Mouse (Mus musculus) kidney, postnatal 14 days (tissue): ENCODE measurements around the gene Mmp9.

Experiments used
- DNase-seq: peaks from one replicate; pipeline ENCODE4 v3.0.0; 2022; ENCODE audit warnings: mixed read lengths

Gene Mmp9

DNA sequence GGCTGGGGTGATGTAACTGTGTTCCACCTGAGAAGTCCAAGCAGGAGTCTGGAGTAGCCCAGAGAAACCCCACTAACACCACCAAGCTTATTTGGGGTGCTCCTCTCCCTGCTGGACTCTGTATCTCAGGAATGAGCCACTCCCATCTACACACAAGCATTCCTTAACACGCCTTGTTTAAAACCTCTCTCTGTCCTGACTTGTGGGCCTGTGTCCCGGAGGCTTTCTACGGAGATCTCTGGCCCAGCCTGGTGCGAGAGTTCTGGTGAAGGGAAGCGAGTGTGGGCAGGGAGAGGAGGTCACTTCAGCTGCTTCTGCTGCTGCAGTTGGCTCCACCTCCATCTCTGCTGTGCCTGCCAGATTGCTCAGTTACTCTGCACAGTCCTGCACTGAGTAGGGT, 15.6 kb downstream of the Mmp9 start:
- no peak for DNase-seq

DNA sequence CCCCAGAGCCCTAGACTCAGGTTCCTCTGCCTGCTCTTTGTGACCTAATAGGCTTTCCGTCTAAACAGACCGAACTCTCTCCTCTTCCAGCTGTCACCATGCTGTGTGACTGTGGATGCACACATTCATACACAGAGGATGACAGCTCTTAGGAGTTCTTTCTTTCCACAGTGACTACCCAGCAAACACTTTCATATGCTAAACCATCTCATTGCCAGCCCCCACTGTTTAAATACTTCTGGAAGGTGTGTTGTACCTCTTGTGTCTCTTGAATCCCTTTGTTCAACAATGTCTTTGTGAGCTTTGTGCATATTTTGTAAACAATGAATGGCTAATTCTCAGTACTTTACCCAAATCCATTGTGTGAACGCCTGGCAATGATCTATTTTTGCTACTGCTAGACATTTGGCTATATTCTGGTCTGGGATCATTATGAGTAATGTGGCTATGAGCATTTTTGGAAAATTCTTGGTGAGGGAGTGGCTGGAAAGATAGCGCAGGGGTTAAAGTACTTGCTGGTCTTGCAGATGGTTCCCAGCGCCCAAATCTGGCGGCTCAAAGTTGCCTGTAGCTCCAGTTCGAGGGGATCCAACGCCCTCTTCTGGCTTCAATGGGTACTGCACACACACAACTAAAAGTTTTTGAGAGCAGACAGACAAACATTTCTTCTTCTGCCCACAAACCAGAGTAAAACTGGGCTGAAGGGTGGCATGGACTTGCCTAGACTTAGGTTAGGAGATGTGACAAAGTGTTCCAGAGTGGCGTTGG, 17.2 kb downstream of the Mmp9 start:
- DNase-seq: no peak

DNA sequence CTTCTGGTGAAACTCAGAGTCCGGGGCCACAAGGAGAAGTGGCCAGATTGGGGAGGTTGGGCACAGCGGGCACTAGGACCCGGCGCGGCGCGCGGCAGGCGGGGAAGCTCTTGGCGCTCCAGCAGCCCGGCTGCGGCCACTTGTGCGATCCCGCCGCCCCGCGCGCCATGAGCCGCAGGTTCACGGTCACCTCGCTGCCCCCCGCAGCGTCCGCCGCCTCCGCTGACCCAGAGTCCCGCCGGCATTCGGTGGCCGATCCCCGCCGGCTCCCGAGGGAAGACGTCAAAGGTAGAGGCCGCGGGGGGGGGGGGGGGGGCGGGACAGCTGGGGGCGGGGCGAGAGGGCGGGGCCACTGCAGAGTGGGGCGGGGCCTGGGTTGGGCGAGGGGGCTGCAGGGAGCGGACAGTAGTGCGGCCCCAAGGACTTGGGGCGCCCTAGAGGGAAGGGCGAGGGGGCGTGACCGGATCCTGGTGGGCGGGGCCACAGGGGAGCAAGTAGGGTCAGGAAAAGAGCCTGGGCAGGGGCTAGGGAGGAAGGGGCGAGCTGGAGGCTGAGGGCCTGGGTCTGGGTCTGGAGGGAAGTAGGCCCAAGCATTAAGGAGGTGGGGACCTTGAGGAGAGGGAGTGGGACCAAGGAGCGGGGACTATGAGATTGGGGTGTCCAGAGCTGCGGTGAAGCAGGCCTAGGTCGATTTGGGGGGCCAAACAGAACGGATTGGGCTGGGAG, 20.3 kb downstream of the Mmp9 start, which contains the start of gene Slc12a5:
TSS of gene Slc12a5 (plus strand) at position 87 of the 726 bp plus-strand sequence.
- peak; percentile 66 for DNase-seq

GRCm38 (mm10) chr2:164961506-164962182, 21.1 kb downstream of the Mmp9 start:
- DNase-seq: peak; percentile 65

DNA sequence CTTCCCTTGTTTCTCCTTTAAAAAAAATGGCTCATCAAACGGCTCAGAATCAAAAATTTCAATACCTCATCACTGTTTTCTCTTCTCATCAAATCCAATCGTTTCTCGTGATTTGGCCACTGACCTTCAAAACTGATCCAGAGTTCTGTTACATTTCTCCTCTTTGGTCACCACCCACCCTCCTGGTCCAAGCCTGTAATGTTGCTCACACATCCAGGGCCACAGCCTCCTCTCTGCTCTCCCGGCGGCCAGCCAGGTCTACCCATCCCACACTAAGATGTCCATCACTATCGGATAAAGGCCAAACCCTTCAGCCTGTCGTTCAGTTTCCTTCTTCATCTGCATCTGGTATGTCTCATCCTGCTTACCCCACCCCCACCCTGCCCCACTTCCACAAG, 21.6 kb downstream of the Mmp9 start:
- no peak for DNase-seq

GRCm38 (mm10) chr2:164964242-164964894, 23.8 kb downstream of the Mmp9 start:
- no peak for DNase-seq

DNA sequence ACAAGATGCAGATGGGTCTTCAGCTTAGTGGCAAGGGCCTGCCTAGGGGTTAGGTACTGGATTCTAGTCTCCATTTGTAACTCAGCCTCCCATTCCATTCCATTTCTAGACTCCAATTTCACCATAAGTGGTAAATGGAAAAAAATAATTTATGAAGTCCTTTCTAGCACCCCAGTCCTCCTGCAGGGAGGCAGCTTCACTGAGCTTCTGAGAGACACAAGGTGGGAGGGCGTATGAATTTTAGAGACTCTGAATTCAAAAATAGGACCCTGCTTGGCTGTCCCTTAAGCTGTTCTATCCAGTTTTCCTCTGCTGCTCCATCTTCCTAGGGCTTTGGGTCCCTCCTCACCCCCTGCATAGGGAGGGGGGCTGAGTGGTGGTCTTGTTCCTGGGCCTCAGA, 24.4 kb downstream of the Mmp9 start:
- no peak for DNase-seq

DNA sequence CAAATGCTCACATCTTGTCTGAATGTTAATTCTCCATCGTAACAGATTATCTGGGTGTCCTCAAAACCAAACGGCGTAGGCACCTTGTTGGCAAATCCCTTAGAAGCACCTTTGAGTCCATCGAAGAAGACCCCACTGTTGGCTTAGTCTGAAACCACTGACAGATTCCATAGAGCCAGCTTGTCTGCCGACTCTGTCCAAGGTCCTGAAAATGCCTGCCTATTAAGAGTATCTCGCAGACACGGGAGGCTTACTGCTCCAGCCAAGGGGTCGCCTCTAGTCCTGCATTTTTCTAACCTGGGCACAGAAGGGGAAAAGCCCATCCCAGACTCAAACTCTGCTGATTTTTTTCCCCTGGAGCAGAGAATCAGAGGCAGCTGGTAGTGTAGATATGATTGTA, 25.8 kb downstream of the Mmp9 start:
- peak; percentile 41 for DNase-seq

DNA sequence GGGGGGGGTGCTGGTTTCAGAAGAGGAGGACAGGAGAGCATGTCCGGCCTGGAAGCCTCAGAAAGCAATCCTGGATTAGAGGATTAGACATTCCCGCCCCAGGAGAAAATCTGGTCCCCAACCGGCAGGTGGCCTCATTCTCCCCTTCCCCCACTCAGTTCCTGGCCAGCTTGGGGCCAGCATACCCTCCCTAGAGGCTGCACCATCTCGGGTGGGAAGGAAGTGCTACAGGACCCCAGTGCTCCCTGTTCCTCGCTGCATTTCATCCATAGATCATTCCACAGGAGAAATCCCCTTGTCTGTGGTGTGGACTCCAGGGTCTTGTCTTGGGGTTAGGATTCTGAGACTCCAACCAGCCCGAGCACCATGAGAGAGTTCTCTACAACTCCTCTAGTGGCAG, 26.6 kb downstream of the Mmp9 start:
- no peak for DNase-seq

DNA sequence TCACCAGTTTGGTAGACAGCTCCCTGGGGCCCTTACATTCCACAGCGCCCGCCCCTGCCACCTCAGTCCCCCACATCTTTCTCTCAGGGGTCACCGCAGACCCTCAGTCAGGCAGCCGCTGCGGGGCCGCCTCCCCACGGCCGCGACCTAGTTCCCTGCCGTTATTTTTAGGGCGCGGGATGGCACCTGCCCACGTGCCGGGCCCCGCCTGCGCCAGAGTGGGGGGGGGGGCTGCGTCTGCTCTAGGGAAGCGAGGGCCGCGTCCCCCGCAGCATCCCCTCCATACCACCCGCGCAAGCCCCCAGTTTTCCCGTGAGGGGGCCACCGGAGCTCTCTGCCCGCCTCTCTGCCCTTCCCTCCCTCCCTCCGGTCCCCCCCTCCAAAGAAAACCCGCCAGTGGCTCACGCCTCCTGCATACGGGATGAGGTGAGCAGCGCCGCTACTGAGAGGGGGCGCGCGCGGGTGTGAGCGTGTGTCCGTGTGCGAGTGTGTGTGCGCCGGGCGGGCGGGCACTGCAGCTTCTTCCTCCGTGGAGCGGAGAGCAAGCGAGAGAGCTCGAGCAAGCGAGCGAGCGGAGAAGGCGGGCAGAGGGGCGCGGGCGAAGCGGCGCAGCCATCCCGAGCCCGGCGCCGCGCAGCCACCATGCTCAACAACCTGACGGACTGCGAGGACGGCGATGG, 27.3 kb downstream of the Mmp9 start:
- DNase-seq: no peak

DNA sequence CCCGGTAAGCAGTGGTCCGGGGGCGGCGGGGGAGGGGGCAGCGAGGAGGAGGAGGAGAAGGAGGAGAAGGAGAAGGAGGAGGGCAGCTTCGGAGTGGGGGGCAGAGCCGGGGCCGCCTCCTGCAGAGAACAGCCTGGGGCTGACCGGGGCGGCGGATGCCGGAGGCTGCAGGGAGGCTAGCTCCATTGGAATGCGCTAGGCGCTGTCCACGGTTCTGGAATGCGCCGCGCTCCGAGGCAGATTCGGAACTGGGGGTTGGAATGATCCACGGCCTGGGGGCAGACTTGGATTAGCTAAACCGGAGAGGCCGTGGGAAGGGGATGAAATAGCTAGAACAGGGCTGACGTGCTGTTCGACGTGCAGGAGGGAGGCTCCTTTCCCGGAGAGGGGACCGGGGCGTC, 27.9 kb downstream of the Mmp9 start:
- peak; percentile 79 for DNase-seq

DNA sequence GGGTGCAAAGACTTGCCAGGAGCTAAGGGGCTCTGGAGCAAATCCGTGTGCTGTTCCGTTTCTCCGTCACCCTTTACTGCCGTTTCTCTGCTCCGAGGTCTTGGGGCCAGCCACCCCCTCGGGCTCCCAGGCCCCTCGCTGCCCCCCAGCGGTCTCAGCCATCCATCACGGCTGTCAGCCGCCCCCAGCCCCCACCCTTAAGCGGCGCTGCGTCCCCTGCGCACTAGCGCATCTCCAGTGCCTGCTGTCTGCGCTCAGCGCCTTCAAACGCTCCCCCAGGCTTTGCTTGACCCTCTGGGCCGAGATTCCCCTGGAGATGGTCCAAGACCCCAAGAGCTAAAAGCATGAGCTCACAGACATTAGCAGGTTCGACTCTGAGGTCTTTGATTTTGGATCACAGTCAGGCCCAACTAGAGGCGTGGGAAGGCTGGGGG, 28.8 kb downstream of the Mmp9 start:
- no peak for DNase-seq

- no peak for DNase-seq
Observed at GRCm38 (mm10) chr2:164970631-164971196, 30.1 kb downstream of the Mmp9 start.

DNA sequence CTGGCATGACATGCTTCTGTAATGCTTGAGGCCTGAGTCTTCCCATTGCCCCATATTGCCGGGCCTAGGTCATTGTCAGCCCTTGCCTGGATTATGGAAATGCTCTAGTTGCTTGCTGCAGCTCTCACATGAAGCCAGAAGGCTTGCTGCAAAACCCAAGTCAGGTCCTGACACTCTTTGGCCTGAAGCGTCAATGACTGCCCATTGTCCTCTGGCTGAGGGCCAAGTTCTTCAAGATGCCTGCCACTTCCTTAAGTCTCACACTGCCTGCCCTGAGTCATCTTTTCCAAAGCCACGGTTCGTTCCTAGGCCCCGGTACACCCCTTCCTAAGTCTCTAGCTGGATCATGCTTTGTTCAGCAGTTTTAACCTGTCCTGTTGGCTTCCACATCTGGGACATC, 32.1 kb downstream of the Mmp9 start:
- no peak for DNase-seq

- DNase-seq: no peak
Observed at GRCm38 (mm10) chr2:164975611-164976010, 35.0 kb downstream of the Mmp9 start.

- DNase-seq: peak; percentile 72
Observed at GRCm38 (mm10) chr2:164979749-164980148, 39.2 kb downstream of the Mmp9 start.

DNA sequence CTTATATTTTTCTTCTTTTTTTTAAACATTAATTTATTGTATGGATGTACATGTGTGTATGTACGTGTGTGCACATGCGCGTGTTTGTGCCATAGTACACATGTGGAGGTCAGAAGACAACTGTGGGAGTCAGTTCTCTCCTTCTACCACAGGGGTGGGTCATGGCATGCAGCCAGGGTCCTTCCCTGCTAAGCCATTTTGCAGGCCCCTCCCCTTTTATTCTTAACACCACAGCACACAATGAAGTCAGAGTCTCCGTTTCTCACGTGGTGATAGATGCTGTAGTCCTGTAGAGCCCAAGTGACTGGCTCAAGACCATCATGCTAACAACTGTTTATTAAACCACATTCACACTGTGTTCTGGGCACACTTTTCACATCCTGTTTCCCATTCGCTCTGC, 45.4 kb downstream of the Mmp9 start:
- DNase-seq: no peak

GRCm38 (mm10) chr2:164986371-164987027, 45.9 kb downstream of the Mmp9 start:
- DNase-seq: no peak

GRCm38 (mm10) chr2:164988777-164989176, 48.2 kb downstream of the Mmp9 start:
- peak; percentile 43 for DNase-seq

DNA sequence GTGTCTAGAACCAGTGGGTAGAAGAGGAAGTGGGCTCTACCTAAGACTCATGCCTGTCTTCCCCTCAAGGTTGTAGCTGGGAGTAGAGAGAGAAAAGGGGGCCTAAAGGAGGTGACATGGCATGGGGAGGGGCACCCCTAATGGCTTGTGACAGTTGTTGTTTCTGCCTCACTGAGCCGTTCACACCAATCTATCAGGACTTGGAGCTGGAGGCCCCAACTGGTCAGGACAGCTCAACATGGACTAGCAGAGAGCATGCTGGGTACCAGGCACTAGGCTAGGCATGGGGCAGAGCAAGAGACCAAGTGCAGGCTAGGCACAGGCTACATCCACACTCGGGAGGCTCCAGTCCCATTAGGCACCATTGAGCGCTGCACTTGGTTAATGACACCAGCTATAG, 50.5 kb downstream of the Mmp9 start:
- DNase-seq: no peak

- peak; percentile 14 for DNase-seq
Observed at GRCm38 (mm10) chr2:164991808-164992207, 51.2 kb downstream of the Mmp9 start.

DNA sequence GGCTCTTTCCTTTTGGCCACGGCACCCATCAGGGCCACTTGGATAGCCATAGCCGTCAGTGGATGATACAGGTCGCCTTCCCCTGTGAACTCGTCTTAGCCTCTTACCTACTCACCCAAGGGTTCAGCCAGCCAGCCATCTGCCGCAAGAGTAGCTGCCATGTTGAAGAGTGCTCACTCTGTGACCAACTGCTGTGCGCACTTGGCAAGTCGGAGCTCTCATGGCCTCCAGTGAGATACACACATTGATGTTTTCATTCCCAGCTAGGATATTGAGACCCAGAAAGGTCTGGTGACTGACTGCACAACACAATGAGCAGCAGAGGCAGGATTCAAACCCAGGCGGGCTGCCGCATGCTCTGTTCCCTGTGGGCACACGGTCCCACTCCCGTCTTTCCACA, 53.6 kb downstream of the Mmp9 start:
- no peak for DNase-seq
